Mouse (Mus musculus): ENCODE measurements around the gene Mrpl49.

The Mrpl49 gene

GRCm38 (mm10) chr19:6067011-6067723, 9.6 kb upstream of the Mrpl49 start:
- under 1% methylated on average over 30 of the region's 30 CpGs for WGBS

GRCm38 (mm10) chr19:6066571-6066970, 9.0 kb upstream of the Mrpl49 start:
- WGBS = 25% methylated on average over 5 of the region's 5 CpGs

GRCm38 (mm10) chr19:6063081-6063480, 5.5 kb upstream of the Mrpl49 start:
- WGBS = 94% methylated on average over 6 of the region's 6 CpGs

GRCm38 (mm10) chr19:6062418-6062817, 4.8 kb upstream of the Mrpl49 start:
- WGBS = 50% methylated on average over 5 of the region's 5 CpGs

GRCm38 (mm10) chr19:6061641-6062302, 4.2 kb upstream of the Mrpl49 start:
- under 1% methylated on average over 44 of the region's 44 CpGs for WGBS

- under 1% methylated on average over 58 of the region's 58 CpGs for WGBS
Observed at GRCm38 (mm10) chr19:6061021-6061533, 3.5 kb upstream of the Mrpl49 start, which contains the start of gene Znhit2. Gene Znhit2, plus strand, starts transcription at chr19:6061192.

- 84% methylated on average over 5 of the region's 5 CpGs for WGBS
Observed at GRCm38 (mm10) chr19:6058966-6059365, 1.4 kb upstream of the Mrpl49 start.

- WGBS = 27% methylated on average over 5 of the region's 5 CpGs
Observed at GRCm38 (mm10) chr19:6058513-6058912, 928 bp upstream of the Mrpl49 start.

- 32% methylated on average over 4 of the region's 4 CpGs for WGBS
Observed at GRCm38 (mm10) chr19:6056696-6057095, 889 bp downstream of the Mrpl49 start.

GRCm38 (mm10) chr19:6054296-6054695, 3.3 kb downstream of the Mrpl49 start:
- WGBS = 75% methylated on average over 5 of the region's 5 CpGs

- whole genome bisulfite sequencing = 81% methylated on average over 7 of the region's 7 CpGs
Observed at GRCm38 (mm10) chr19:6052516-6052915, 5.1 kb downstream of the Mrpl49 start.

GRCm38 (mm10) chr19:6048681-6049410, 8.7 kb downstream of the Mrpl49 start:
- 84% methylated on average over 11 of the region's 11 CpGs for WGBS

GRCm38 (mm10) chr19:6047899-6048166, 9.8 kb downstream of the Mrpl49 start:
- 84% methylated on average over 8 of the region's 8 CpGs for WGBS

GRCm38 (mm10) chr19:6047154-6047898, 10.3 kb downstream of the Mrpl49 start:
- WGBS = under 1% methylated on average over 44 of the region's 44 CpGs

GRCm38 (mm10) chr19:6046294-6047153, 11.1 kb downstream of the Mrpl49 start, which contains the start of gene Syvn1:
Gene Syvn1, plus strand, starts transcription at chr19:6046576.
- under 1% methylated on average over 65 of the region's 65 CpGs for WGBS

- 11% methylated on average over 20 of the region's 20 CpGs for WGBS
Observed at GRCm38 (mm10) chr19:6045366-6046293, 12.0 kb downstream of the Mrpl49 start.

GRCm38 (mm10) chr19:6044102-6044501, 13.5 kb downstream of the Mrpl49 start:
- WGBS = 49% methylated on average over 4 of the region's 4 CpGs

GRCm38 (mm10) chr19:6042293-6042692, 15.3 kb downstream of the Mrpl49 start:
- 80% methylated on average over 9 of the region's 9 CpGs for WGBS

- 66% methylated on average over 7 of the region's 7 CpGs for WGBS
Observed at GRCm38 (mm10) chr19:6038326-6038725, 19.3 kb downstream of the Mrpl49 start.
